Mouse (Mus musculus): ENCODE results near the gene Samsn1.

DNA sequence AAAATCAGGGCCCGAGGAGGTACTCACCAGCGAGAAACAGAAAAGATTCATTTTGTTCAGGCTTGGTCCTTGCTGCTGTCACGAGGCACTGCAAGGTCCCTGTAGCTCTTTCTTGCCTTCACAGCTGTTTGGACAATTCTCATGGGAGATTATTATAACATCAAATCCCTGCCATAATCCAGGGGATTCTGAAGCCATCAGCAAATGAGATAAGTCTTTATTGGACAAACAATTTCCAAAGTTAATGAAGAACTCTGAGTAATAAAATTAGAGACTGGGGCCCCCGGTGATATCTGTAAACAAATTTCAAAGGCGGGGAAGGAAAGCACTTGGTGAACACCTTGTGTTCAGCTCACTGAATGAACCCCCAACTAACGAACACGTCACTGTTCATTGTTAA lies at the start of gene Samsn1:
- TF ChIP-seq CTCF (IDR thresholded peaks at IDR 0.05; ENCODE audit: low read depth), result no peak
- TF ChIP-seq EP300 (IDR thresholded peaks at IDR 0.05; ENCODE audit: low read depth), result no peak

Data from heart, postnatal 0 days (tissue).